In genomic region chr5:136660721-136661120, GRCm38 (mm10) we compare ENCODE assay signal across 37 mouse cellular contexts. TPM values are rescaled to one million over a fixed set of nuclear protein-coding genes. Genes with fewer than 3 reads are reported as not detected.
"Had no signal": no experiment of that assay in that cellular context is flagged by ENCODE, and none has a peak within 500 bp of the region (broad histone marks: within the 10 kb centered on the region; RNA-seq: fewer than 3 reads in every experiment).

No protein-coding gene starts in this region.

RNA-seq across cellular contexts. Expression of gene Myl10, which starts 32.2 kb away (rescaled TPM):
- total RNA-seq: heart, postnatal 10 days; heart, postnatal 14 days; heart, postnatal 25 days; heart, postnatal 36 days; heart, postnatal 4 days; hindbrain, postnatal 0 days; layer of hippocampus, adult 18-20 months; layer of hippocampus, adult 2 months; layer of hippocampus, adult 8-10 months; layer of hippocampus, postnatal 10 days; layer of hippocampus, postnatal 14 days; layer of hippocampus, postnatal 25 days; layer of hippocampus, postnatal 36 days; left cerebral cortex, adult 18-20 months; left cerebral cortex, adult 2 months; left cerebral cortex, adult 8-10 months had no signal
- polyA plus RNA-seq: heart, embryonic 12.5 days; heart, embryonic 13.5 days; heart, embryonic 14.5 days; heart, postnatal 0 days; hindbrain, embryonic 10.5 days; hindbrain, embryonic 11.5 days; hindbrain, embryonic 12.5 days; hindbrain, embryonic 13.5 days; hindbrain, embryonic 14.5 days; hindbrain, embryonic 15.5 days; hindbrain, embryonic 16.5 days; hindbrain, postnatal 0 days; intestine, embryonic 14.5 days; intestine, embryonic 15.5 days; intestine, embryonic 16.5 days; intestine, postnatal 0 days; kidney, adult 2 months; kidney, embryonic 14.5 days; kidney, embryonic 15.5 days; kidney, embryonic 16.5 days; kidney, postnatal 0 days; large intestine, adult 2 months had no signal
